Mouse (Mus musculus): ENCODE data around the gene Macrod2. TPM values are rescaled to one million over a fixed set of nuclear protein-coding genes. Genes with fewer than 3 reads are reported as not detected.

Gene Macrod2
- polyA plus RNA-seq, 1 experiment from 2014 or later = 65.9 TPM

GRCm38 (mm10) chr2:140533621-140534020, 138.5 kb downstream of the Macrod2 start:
- Histone ChIP-seq H3K4me2 (ENCODE audit: low read depth, low read length) (no peak overlapping the region), H3K36me3 (ENCODE audit: control insufficient read depth, insufficient read depth, low read length) (no peaks in the 10 kb centered on the region), H3K4me1 (ENCODE audit: control insufficient read depth, insufficient read depth, low read length) (no peaks in the 10 kb centered on the region), H3K27me3 (ENCODE audit: control insufficient read depth, insufficient read depth, low read length) (no peaks in the 10 kb centered on the region), H3K27ac (ENCODE audit: low read depth, low read length) (no peak overlapping the region), H3K9ac (replicated peaks; ENCODE audit: low read depth, low read length) (no peak overlapping the region), H3K9me3 (ENCODE audit: control insufficient read depth, low read length) (no peaks in the 10 kb centered on the region), H3K4me3 (ENCODE audit: low read depth, low read length) (no peak overlapping the region)
- 50% methylated on average over 8 of the region's 8 CpGs for WGBS
- ATAC-seq (ENCODE audit: low read depth) = no peak

DNA sequence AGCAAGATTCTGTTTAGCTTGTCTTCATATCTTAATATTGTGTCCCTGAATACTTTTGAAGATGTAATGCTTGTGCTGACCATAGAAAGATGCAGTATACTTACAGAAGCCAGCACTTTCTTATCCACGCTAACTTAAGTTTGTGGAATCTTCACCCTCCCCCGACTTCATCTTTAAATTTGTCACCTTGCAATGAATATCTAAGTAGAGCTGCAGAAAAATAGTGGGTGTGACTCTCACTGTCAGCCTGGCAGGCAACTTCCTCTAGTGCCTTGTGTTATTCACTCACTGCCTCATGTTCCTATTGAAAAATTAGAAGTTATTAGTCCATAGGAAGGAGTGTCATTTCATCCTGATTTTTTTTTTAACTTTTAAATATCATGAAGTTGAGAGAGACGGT, 139.5 kb downstream of the Macrod2 start:
- no peak for ATAC-seq (ENCODE audit: low read depth)
- Histone ChIP-seq H3K9ac (replicated peaks; ENCODE audit: low read depth, low read length) (no peak overlapping the region), H3K9me3 (ENCODE audit: control insufficient read depth, low read length) (no peaks in the 10 kb centered on the region), H3K4me3 (ENCODE audit: low read depth, low read length) (no peak overlapping the region), H3K4me2 (ENCODE audit: low read depth, low read length) (no peak overlapping the region), H3K27ac (ENCODE audit: low read depth, low read length) (no peak overlapping the region), H3K36me3 (ENCODE audit: control insufficient read depth, insufficient read depth, low read length) (no peaks in the 10 kb centered on the region), H3K27me3 (ENCODE audit: control insufficient read depth, insufficient read depth, low read length) (no peaks in the 10 kb centered on the region), H3K4me1 (ENCODE audit: control insufficient read depth, insufficient read depth, low read length) (no peaks in the 10 kb centered on the region)
- 92% methylated on average over 3 of the region's 3 CpGs for WGBS

DNA sequence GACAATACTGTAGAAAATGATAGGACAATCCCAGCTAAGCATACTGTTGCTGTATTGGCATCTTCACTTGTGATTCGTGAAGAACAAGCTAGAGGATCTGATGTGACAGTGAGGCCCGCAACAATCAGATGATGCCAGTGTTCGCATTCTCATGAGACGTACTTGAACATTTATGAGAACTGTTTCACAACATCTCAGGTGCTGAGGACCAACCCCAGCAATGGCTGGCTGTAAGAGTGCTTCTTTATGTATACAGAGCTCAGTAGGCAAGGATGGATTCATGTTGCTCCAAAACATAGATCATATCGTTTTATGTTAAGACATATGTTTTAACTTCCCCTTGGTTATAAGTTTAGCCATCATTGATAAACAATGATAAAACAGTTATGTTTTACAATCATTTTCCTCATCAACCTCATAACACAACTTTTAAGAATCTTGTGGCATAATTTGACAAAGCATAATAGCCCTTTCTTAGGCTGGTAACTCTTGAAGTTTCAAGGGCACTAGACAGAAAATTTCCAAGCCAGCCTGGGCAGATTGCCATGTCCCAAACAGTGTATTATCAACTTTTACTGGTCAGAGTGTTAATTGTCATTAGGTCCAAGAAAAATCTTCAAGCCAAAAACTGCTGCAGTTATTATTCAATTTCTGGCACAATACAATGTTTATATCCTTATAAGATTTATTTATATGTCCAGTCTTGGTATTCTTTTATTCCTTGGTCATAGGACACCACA, 140.9 kb downstream of the Macrod2 start:
- Histone ChIP-seq H3K27ac (ENCODE audit: low read depth, low read length) (no peak overlapping the region), H3K9ac (replicated peaks; ENCODE audit: low read depth, low read length) (no peak overlapping the region), H3K27me3 (ENCODE audit: control insufficient read depth, insufficient read depth, low read length) (no peaks in the 10 kb centered on the region), H3K4me1 (ENCODE audit: control insufficient read depth, insufficient read depth, low read length) (no peaks in the 10 kb centered on the region), H3K9me3 (ENCODE audit: control insufficient read depth, low read length) (no peaks in the 10 kb centered on the region), H3K4me3 (ENCODE audit: low read depth, low read length) (no peak overlapping the region), H3K4me2 (ENCODE audit: low read depth, low read length) (no peak overlapping the region), H3K36me3 (ENCODE audit: control insufficient read depth, insufficient read depth, low read length) (no peaks in the 10 kb centered on the region)
- ATAC-seq (ENCODE audit: low read depth) = no peak
- 94% methylated on average over 5 of the region's 5 CpGs for WGBS

- no peak overlapping the region for H3K4me2 ChIP-seq (ENCODE audit: low read depth, low read length)
- no peak overlapping the region for H3K4me3 ChIP-seq (ENCODE audit: low read depth, low read length)
- H3K27me3 ChIP-seq (ENCODE audit: control insufficient read depth, insufficient read depth, low read length) = no peaks in the 10 kb centered on the region
- H3K9me3 ChIP-seq (ENCODE audit: control insufficient read depth, low read length) = no peaks in the 10 kb centered on the region
- H3K9ac ChIP-seq (replicated peaks; ENCODE audit: low read depth, low read length) = no peak overlapping the region
- H3K36me3 ChIP-seq (ENCODE audit: control insufficient read depth, insufficient read depth, low read length) = no peaks in the 10 kb centered on the region
- ATAC-seq (ENCODE audit: low read depth) = no peak
- no peak overlapping the region for H3K27ac ChIP-seq (ENCODE audit: low read depth, low read length)
- WGBS = 50% methylated on average over 2 of the region's 2 CpGs
- H3K4me1 ChIP-seq (ENCODE audit: control insufficient read depth, insufficient read depth, low read length) = no peaks in the 10 kb centered on the region
Measured at GRCm38 (mm10) chr2:140549286-140549685, 154.2 kb downstream of the Macrod2 start.

DNA sequence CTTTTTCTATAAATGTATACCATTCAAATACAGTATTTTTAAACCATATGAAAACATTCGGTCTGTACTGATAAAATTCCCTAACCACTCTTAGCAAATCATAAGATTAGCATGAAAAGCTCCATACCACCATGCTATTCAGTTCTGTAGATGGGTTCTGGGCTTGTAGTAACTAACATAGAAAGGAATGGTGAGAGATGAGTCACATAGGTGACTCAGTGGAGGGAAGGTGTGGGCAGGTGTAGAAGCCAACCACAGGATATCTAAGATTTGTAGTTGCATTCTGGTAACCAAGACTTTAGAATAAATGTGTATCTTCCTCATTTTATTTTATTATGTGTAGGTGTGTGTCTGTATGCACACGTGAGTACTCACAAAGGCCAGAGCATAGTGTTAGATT, 166.3 kb downstream of the Macrod2 start:
- Histone ChIP-seq H3K27ac (ENCODE audit: low read depth, low read length) (no peak overlapping the region), H3K4me1 (ENCODE audit: control insufficient read depth, insufficient read depth, low read length) (no peaks in the 10 kb centered on the region), H3K27me3 (ENCODE audit: control insufficient read depth, insufficient read depth, low read length) (no peaks in the 10 kb centered on the region), H3K36me3 (ENCODE audit: control insufficient read depth, insufficient read depth, low read length) (no peaks in the 10 kb centered on the region), H3K4me2 (ENCODE audit: low read depth, low read length) (no peak overlapping the region), H3K9ac (replicated peaks; ENCODE audit: low read depth, low read length) (no peak overlapping the region), H3K9me3 (ENCODE audit: control insufficient read depth, low read length) (no peaks in the 10 kb centered on the region), H3K4me3 (ENCODE audit: low read depth, low read length) (no peak overlapping the region)
- no peak for ATAC-seq (ENCODE audit: low read depth)
- WGBS = 93% methylated on average over 2 of the region's 2 CpGs

DNA sequence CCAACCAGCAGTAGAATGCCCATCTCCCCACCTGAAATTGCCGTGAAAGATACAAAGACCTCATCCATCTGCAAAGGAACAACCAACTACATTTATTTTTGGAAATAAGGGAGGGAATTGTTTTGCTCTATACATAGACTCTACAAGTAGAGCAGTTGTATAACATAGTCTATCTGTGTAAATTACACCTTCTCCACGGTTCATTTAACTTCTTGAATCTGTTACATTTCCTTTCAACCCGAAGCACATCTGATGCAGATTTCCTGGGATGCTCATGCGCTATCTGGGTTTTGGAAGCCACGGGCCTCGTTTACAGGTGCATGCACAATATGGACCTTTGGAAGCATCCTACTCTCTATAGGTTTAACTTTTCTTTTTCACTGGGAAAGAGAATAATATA, 175.8 kb downstream of the Macrod2 start:
- H3K9ac ChIP-seq (replicated peaks; ENCODE audit: low read depth, low read length) = no peak overlapping the region
- 80% methylated on average over 6 of the region's 6 CpGs for WGBS
- no peaks in the 10 kb centered on the region for H3K36me3 ChIP-seq (ENCODE audit: control insufficient read depth, insufficient read depth, low read length)
- H3K27ac ChIP-seq (ENCODE audit: low read depth, low read length) = no peak overlapping the region
- ATAC-seq (ENCODE audit: low read depth) = no peak
- no peaks in the 10 kb centered on the region for H3K27me3 ChIP-seq (ENCODE audit: control insufficient read depth, insufficient read depth, low read length)
- H3K4me2 ChIP-seq (ENCODE audit: low read depth, low read length) = no peak overlapping the region
- H3K4me1 ChIP-seq (ENCODE audit: control insufficient read depth, insufficient read depth, low read length) = no peaks in the 10 kb centered on the region
- no peaks in the 10 kb centered on the region for H3K9me3 ChIP-seq (ENCODE audit: control insufficient read depth, low read length)
- H3K4me3 ChIP-seq (ENCODE audit: low read depth, low read length) = no peak overlapping the region

GRCm38 (mm10) chr2:140592537-140593261, 197.6 kb downstream of the Macrod2 start:
- Histone ChIP-seq H3K27me3 (ENCODE audit: control insufficient read depth, insufficient read depth, low read length) (no peaks in the 10 kb centered on the region), H3K27ac (ENCODE audit: low read depth, low read length) (no peak overlapping the region), H3K4me2 (ENCODE audit: low read depth, low read length) (no peak overlapping the region), H3K4me1 (ENCODE audit: control insufficient read depth, insufficient read depth, low read length) (no peaks in the 10 kb centered on the region), H3K9me3 (ENCODE audit: control insufficient read depth, low read length) (no peaks in the 10 kb centered on the region), H3K36me3 (ENCODE audit: control insufficient read depth, insufficient read depth, low read length) (no peaks in the 10 kb centered on the region), H3K9ac (replicated peaks; ENCODE audit: low read depth, low read length) (no peak overlapping the region), H3K4me3 (ENCODE audit: low read depth, low read length) (no peak overlapping the region)
- 57% methylated on average over 3 of the region's 3 CpGs for WGBS
- ATAC-seq (ENCODE audit: low read depth) = no peak

- Histone ChIP-seq H3K36me3 (ENCODE audit: control insufficient read depth, insufficient read depth, low read length) (no peaks in the 10 kb centered on the region), H3K9me3 (ENCODE audit: control insufficient read depth, low read length) (no peaks in the 10 kb centered on the region), H3K4me1 (ENCODE audit: control insufficient read depth, insufficient read depth, low read length) (no peaks in the 10 kb centered on the region), H3K4me3 (ENCODE audit: low read depth, low read length) (no peak overlapping the region), H3K27ac (ENCODE audit: low read depth, low read length) (no peak overlapping the region), H3K9ac (replicated peaks; ENCODE audit: low read depth, low read length) (no peak overlapping the region), H3K27me3 (ENCODE audit: control insufficient read depth, insufficient read depth, low read length) (no peaks in the 10 kb centered on the region), H3K4me2 (ENCODE audit: low read depth, low read length) (no peak overlapping the region)
- ATAC-seq (ENCODE audit: low read depth) = peak; percentile 75; the same call in 1 of the 2 replicates
- WGBS = 44% methylated on average over 2 of the region's 2 CpGs
Measured at GRCm38 (mm10) chr2:140596906-140597305, 201.8 kb downstream of the Macrod2 start.

- H3K4me2 ChIP-seq (ENCODE audit: low read depth, low read length) = no peak overlapping the region
- WGBS = 79% methylated on average over 2 of the region's 2 CpGs
Measured at GRCm38 (mm10) chr2:140615451-140615850, 220.3 kb downstream of the Macrod2 start.

More at GRCm38 (mm10) chr2:140615451-140615850, 220.3 kb downstream of the Macrod2 start:
- no peaks in the 10 kb centered on the region for H3K36me3 ChIP-seq (ENCODE audit: control insufficient read depth, insufficient read depth, low read length)
- H3K4me1 ChIP-seq (ENCODE audit: control insufficient read depth, insufficient read depth, low read length) = no peaks in the 10 kb centered on the region
- no peak overlapping the region for H3K27ac ChIP-seq (ENCODE audit: low read depth, low read length)
- H3K9me3 ChIP-seq (ENCODE audit: control insufficient read depth, low read length) = no peaks in the 10 kb centered on the region
- H3K27me3 ChIP-seq (ENCODE audit: control insufficient read depth, insufficient read depth, low read length) = no peaks in the 10 kb centered on the region
- no peak for ATAC-seq (ENCODE audit: low read depth)
- H3K9ac ChIP-seq (replicated peaks; ENCODE audit: low read depth, low read length) = no peak overlapping the region
- no peak overlapping the region for H3K4me3 ChIP-seq (ENCODE audit: low read depth, low read length)
